Mouse (Mus musculus): ENCODE measurements around the gene Olfr183. TPM values are rescaled to one million over a fixed set of nuclear protein-coding genes. Genes with fewer than 3 reads are reported as not detected.

The Olfr183 gene
- polyA plus RNA-seq, 1 experiment from 2014 or later = not detected

Other genes starting within 250 kb of the Olfr183 start
- not detected in 2 replicates for gene Olfr172, start 232.2 kb upstream of the Olfr183 start, polyA plus RNA-seq (2014; fragmentation: Nextera tagmentation; extraction: Ambion mirVana)
- gene Olfr173, start 195.1 kb upstream of the Olfr183 start, polyA plus RNA-seq (2014; fragmentation: Nextera tagmentation; extraction: Ambion mirVana) = not detected in 2 replicates
- not detected in 2 replicates for gene Olfr175-ps1, start 168.6 kb upstream of the Olfr183 start, polyA plus RNA-seq (2014; fragmentation: Nextera tagmentation; extraction: Ambion mirVana)
- gene Olfr177, start 120.6 kb upstream of the Olfr183 start, polyA plus RNA-seq (2014; fragmentation: Nextera tagmentation; extraction: Ambion mirVana) = not detected in 2 replicates
- gene Olfr178, start 103.3 kb upstream of the Olfr183 start, polyA plus RNA-seq (2014; fragmentation: Nextera tagmentation; extraction: Ambion mirVana) = not detected in 2 replicates
- not detected in 2 replicates for gene Olfr181, start 66.6 kb upstream of the Olfr183 start, polyA plus RNA-seq (2014; fragmentation: Nextera tagmentation; extraction: Ambion mirVana)
- gene Olfr180, start 66.0 kb upstream of the Olfr183 start, polyA plus RNA-seq (2014; fragmentation: Nextera tagmentation; extraction: Ambion mirVana) = not detected in 2 replicates
- gene Olfr186, start 34.9 kb downstream of the Olfr183 start, polyA plus RNA-seq (2014; fragmentation: Nextera tagmentation; extraction: Ambion mirVana) = not detected in 2 replicates
- gene Olfr187, start 44.4 kb downstream of the Olfr183 start, polyA plus RNA-seq (2014; fragmentation: Nextera tagmentation; extraction: Ambion mirVana) = 0.14 TPM in 1 of 2 replicates, not detected in the other
- gene Olfr190, start 82.6 kb downstream of the Olfr183 start, polyA plus RNA-seq (2014; fragmentation: Nextera tagmentation; extraction: Ambion mirVana) = not detected in 2 replicates
- not detected in 2 replicates for gene Olfr191, start 94.5 kb downstream of the Olfr183 start, polyA plus RNA-seq (2014; fragmentation: Nextera tagmentation; extraction: Ambion mirVana)
- not detected in 2 replicates for gene Olfr193, start 116.5 kb downstream of the Olfr183 start, polyA plus RNA-seq (2014; fragmentation: Nextera tagmentation; extraction: Ambion mirVana)
- gene Olfr194, start 125.7 kb downstream of the Olfr183 start, polyA plus RNA-seq (2014; fragmentation: Nextera tagmentation; extraction: Ambion mirVana) = not detected in 2 replicates
- gene Olfr195, start 151.7 kb downstream of the Olfr183 start, polyA plus RNA-seq (2014; fragmentation: Nextera tagmentation; extraction: Ambion mirVana) = not detected in 2 replicates
- gene Olfr196, start 175.1 kb downstream of the Olfr183 start, polyA plus RNA-seq (2014; fragmentation: Nextera tagmentation; extraction: Ambion mirVana) = not detected in 2 replicates
- gene Olfr198, start 208.2 kb downstream of the Olfr183 start, polyA plus RNA-seq (2014; fragmentation: Nextera tagmentation; extraction: Ambion mirVana) = not detected in 2 replicates
- gene Olfr199, start 224.4 kb downstream of the Olfr183 start, polyA plus RNA-seq (2014; fragmentation: Nextera tagmentation; extraction: Ambion mirVana) = not detected in 2 replicates

Measured in intestine, embryonic 14.5 days (tissue).